29 mouse cellular contexts compared by ENCODE assay signal in genomic region chr3:14975203-14975602, GRCm38 (mm10).
"Had no signal": no experiment of that assay in that cellular context is flagged by ENCODE, and none has a peak within 500 bp of the region (broad histone marks: within the 10 kb centered on the region; RNA-seq: fewer than 3 reads in every experiment).

No protein-coding gene starts in this region.

- H3K27ac ChIP-seq: left cerebral cortex, adult 2 months; limb, embryonic 10.5 days; limb, embryonic 12.5 days; limb, embryonic 13.5 days; limb, embryonic 15.5 days; liver, embryonic 12.5 days; liver, embryonic 13.5 days; liver, embryonic 14.5 days; liver, embryonic 15.5 days; macrophage; midbrain, embryonic 10.5 days; midbrain, embryonic 12.5 days; midbrain, embryonic 13.5 days; midbrain, embryonic 15.5 days; neural tube, embryonic 12.5 days; neural tube, embryonic 13.5 days had no signal

- H3K27me3 ChIP-seq: limb, embryonic 12.5 days; limb, embryonic 13.5 days; limb, embryonic 15.5 days; liver, embryonic 12.5 days; liver, embryonic 13.5 days; liver, embryonic 15.5 days; megakaryocyte, embryonic 14.5 days; midbrain, embryonic 12.5 days; midbrain, embryonic 13.5 days; midbrain, embryonic 15.5 days; neural tube, embryonic 12.5 days; neural tube, embryonic 13.5 days had no signal

- H3K9me3 ChIP-seq: limb, embryonic 10.5 days; limb, embryonic 12.5 days; limb, embryonic 13.5 days; limb, embryonic 15.5 days; liver, embryonic 12.5 days; liver, embryonic 13.5 days; liver, embryonic 15.5 days; megakaryocyte, embryonic 14.5 days; midbrain, embryonic 10.5 days; midbrain, embryonic 12.5 days; midbrain, embryonic 13.5 days; midbrain, embryonic 15.5 days; neural tube, embryonic 12.5 days; neural tube, embryonic 13.5 days had no signal

- DNase-seq: layer of hippocampus, postnatal 36 days; left cerebral cortex, postnatal 4 days; liver; liver, embryonic 13.5 days; liver, postnatal 0 days; lung, adult 2 months; lung, postnatal 14 days; lung, postnatal 36 days; midbrain, embryonic 14.5 days had no signal

- H3K4me1 ChIP-seq: limb, embryonic 10.5 days; limb, embryonic 13.5 days; limb, embryonic 15.5 days; liver, embryonic 12.5 days; liver, embryonic 13.5 days; liver, embryonic 15.5 days; midbrain, embryonic 10.5 days; midbrain, embryonic 12.5 days; midbrain, embryonic 13.5 days; midbrain, embryonic 15.5 days; neural tube, embryonic 12.5 days; neural tube, embryonic 13.5 days had no signal

- H3K4me2 ChIP-seq: limb, embryonic 12.5 days; limb, embryonic 13.5 days; limb, embryonic 15.5 days; liver, embryonic 11.5 days; liver, embryonic 12.5 days; liver, embryonic 13.5 days; liver, embryonic 15.5 days; midbrain, embryonic 11.5 days; midbrain, embryonic 12.5 days; midbrain, embryonic 13.5 days; midbrain, embryonic 15.5 days; neural tube, embryonic 12.5 days; neural tube, embryonic 13.5 days had no signal

- H3K36me3 ChIP-seq: limb, embryonic 10.5 days; limb, embryonic 12.5 days; limb, embryonic 13.5 days; limb, embryonic 15.5 days; liver, embryonic 12.5 days; liver, embryonic 13.5 days; liver, embryonic 15.5 days; midbrain, embryonic 10.5 days; midbrain, embryonic 12.5 days; midbrain, embryonic 13.5 days; midbrain, embryonic 15.5 days; neural tube, embryonic 12.5 days; neural tube, embryonic 13.5 days had no signal

- H3K9ac ChIP-seq: limb, embryonic 12.5 days; limb, embryonic 13.5 days; limb, embryonic 15.5 days; liver, embryonic 12.5 days; liver, embryonic 13.5 days; liver, embryonic 14.5 days; liver, embryonic 15.5 days; liver, postnatal 0 days; midbrain, embryonic 12.5 days; midbrain, embryonic 13.5 days; midbrain, embryonic 15.5 days; neural tube, embryonic 12.5 days; neural tube, embryonic 13.5 days had no signal

- ATAC-seq: liver, embryonic 12.5 days; liver, postnatal 0 days; midbrain, embryonic 13.5 days; midbrain, embryonic 15.5 days; midbrain, embryonic 16.5 days had no signal

- H3K4me3 ChIP-seq: left cerebral cortex, adult 2 months; limb, embryonic 10.5 days; limb, embryonic 12.5 days; limb, embryonic 13.5 days; limb, embryonic 15.5 days; liver, embryonic 12.5 days; liver, embryonic 13.5 days; liver, embryonic 15.5 days; megakaryocyte, embryonic 14.5 days; midbrain, embryonic 10.5 days; midbrain, embryonic 12.5 days; midbrain, embryonic 13.5 days; midbrain, embryonic 15.5 days; myocyte; neural tube, embryonic 12.5 days; neural tube, embryonic 13.5 days had no signal
